Comparison of ENCODE assay signal across 9 mouse cellular contexts in the genomic region with DNA sequence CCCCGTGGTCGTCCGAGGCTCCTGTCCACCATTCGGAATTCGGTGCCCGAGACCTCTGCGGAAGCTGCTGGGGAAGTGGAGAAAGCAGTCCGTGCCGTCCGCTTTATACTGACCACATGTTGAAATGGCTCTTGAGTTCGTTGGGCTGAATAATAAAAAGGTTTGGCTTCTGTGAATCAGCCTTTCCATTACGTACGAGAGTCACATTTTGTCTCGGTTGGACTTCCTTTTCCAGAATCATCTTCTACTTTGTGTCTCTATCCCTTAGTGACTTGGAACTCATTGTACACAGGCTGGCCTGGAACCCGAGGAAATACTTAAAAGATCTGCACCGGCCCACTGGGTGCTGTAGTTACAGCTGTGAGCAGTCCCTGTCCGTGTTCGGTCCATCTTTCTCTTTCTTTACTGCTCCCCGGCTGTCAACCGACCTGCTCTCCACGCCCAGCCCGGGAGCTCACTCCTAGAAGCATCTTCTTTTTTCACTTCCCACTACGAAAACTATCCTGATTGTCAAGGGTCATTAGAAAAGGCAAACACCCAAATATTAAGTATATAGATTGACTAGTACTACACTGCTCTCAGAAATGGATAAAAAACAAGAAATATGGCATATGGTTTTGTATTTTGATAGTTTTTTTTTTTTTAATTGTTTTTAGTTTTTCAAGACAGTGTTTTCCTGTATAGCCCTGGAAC. TPM values are rescaled to one million over a fixed set of nuclear protein-coding genes. Genes with fewer than 3 reads are reported as not detected.
DNase-seq lines count a peak whose midpoint lies in the region; ATAC-seq and TF ChIP-seq lines count a peak whose summit lies in the region.
"Had no signal": no experiment of that assay in that cellular context is flagged by ENCODE, and none has a peak within 500 bp of the region (broad histone marks: within the 10 kb centered on the region; RNA-seq: fewer than 3 reads in every experiment).

No protein-coding gene starts in this region.

- peak overlapping the region; percentile 76 to 85 for H3K4me3 ChIP-seq in ES-E14 (ENCODE audit: insufficient read depth in 1 of 2, low read depth in 1 of 2, low read length in 2 of 2, poor library complexity in 1 of 2, severe bottlenecking in 1 of 2)
- peak overlapping the region; percentile 96 for H3K4me3 ChIP-seq in liver, embryonic 13.5 days (replicated peaks)
- H3K4me3 ChIP-seq in stomach, embryonic 16.5 days (replicated peaks; ENCODE audit: low read length) = peak overlapping the region; percentile 98

- WGBS in liver, embryonic 13.5 days (ENCODE audit: insufficient replicate concordance) = under 1% methylated on average over 23 of the region's 23 CpGs
- under 1% methylated on average over 23 of the region's 23 CpGs for WGBS in stomach, embryonic 16.5 days

- peak overlapping the region; percentile 87 for H3K27ac ChIP-seq in ES-E14 (ENCODE audit: insufficient read depth, low read depth, low read length, poor library complexity, severe bottlenecking)
- H3K27ac ChIP-seq in liver, embryonic 13.5 days = peak overlapping the region; percentile 90
- peak overlapping the region; percentile 85 for H3K27ac ChIP-seq in stomach, embryonic 16.5 days (ENCODE audit: low read length)

- peak; percentile 7; the same call in 1 of the 2 replicates for ATAC-seq in frontal cortex, adult (ENCODE audit: low TSS enrichment)
- no peak for ATAC-seq in liver, embryonic 13.5 days (ENCODE audit: low read depth)
- ATAC-seq in stomach, embryonic 16.5 days (ENCODE audit: insufficient read depth, low FRiP score) = no peak

- no peaks in the 10 kb centered on the region for H3K27me3 ChIP-seq in liver, embryonic 13.5 days
- no peaks in the 10 kb centered on the region for H3K27me3 ChIP-seq in stomach, embryonic 16.5 days (ENCODE audit: control insufficient read depth, insufficient read depth, low read length)

- H3K36me3 ChIP-seq in ES-E14 (ENCODE audit: control insufficient read depth, insufficient read depth, low read length, poor library complexity, severe bottlenecking) = peaks cover 31% of the 10 kb centered on the region
- peaks cover 41% of the 10 kb centered on the region for H3K36me3 ChIP-seq in liver, embryonic 13.5 days
- peaks cover 25% of the 10 kb centered on the region for H3K36me3 ChIP-seq in stomach, embryonic 16.5 days (ENCODE audit: control insufficient read depth, insufficient read depth, low read length)

- peak overlapping the region; percentile 93 for H3K9ac ChIP-seq in ES-E14 (ENCODE audit: insufficient read depth, low read depth, low read length, poor library complexity, severe bottlenecking)
- H3K9ac ChIP-seq in liver, embryonic 13.5 days = peak overlapping the region; percentile 95
- peak overlapping the region; percentile 77 for H3K9ac ChIP-seq in stomach, embryonic 16.5 days (ENCODE audit: low read length)

- no peaks in the 10 kb centered on the region for H3K9me3 ChIP-seq in ES-E14 (ENCODE audit: control insufficient read depth, insufficient read depth, low read depth, low read length)
- H3K9me3 ChIP-seq in liver, embryonic 13.5 days (replicated peaks) = no peaks in the 10 kb centered on the region
- H3K9me3 ChIP-seq in stomach, embryonic 16.5 days (replicated peaks; ENCODE audit: control insufficient read depth, low read length) = no peaks in the 10 kb centered on the region

- peaks cover 1 to 12% of the 10 kb centered on the region in 2 experiments; a peak in 2 of 4 replicates for H3K4me1 ChIP-seq in ES-E14 (ENCODE audit: control insufficient read depth in 2 of 2, insufficient read depth in 2 of 2, low read length in 2 of 2, poor library complexity in 1 of 2)
- H3K4me1 ChIP-seq in liver, embryonic 13.5 days (replicated peaks) = peaks cover 75% of the 10 kb centered on the region
- H3K4me1 ChIP-seq in stomach, embryonic 16.5 days (ENCODE audit: control insufficient read depth, insufficient read depth, low read length) = peaks cover 18% of the 10 kb centered on the region

- in situ Hi-C loops in ES-E14 (cut with MboI; ENCODE audit: low sequenced_read_pairs in 2 of 2, unreplicated experiment in 2 of 2) = no loop called here

- no peak for DNase-seq in frontal cortex, postnatal 10 days (ENCODE audit: low spot score in 2 of 2)
- no peak for DNase-seq in ES-E14 (ENCODE audit: low read depth, low spot score)
- peak; percentile 22 for DNase-seq in heart, postnatal 4 days
- peak; percentile 16 for DNase-seq in liver, embryonic 13.5 days
- DNase-seq in adrenal gland, postnatal 14 days = no peak
- DNase-seq in frontal cortex, postnatal 14 days (ENCODE audit: low spot score in 2 of 2) = no peak

- peak overlapping the region; percentile 93 for H3K4me2 ChIP-seq in liver, embryonic 13.5 days
- peak overlapping the region; percentile 87 for H3K4me2 ChIP-seq in stomach, embryonic 16.5 days (ENCODE audit: low read depth, low read length)

TF ChIP-seq in ES-E14, 5 proteins besides CTCF, POLR2A, EP300 and RAD21:
- no peak for TF ChIP-seq ZNF384 (IDR thresholded peaks at IDR 0.05; ENCODE audit: low read depth, low read length)
- TF ChIP-seq ZC3H11A (IDR thresholded peaks at IDR 0.05; ENCODE audit: borderline replicate concordance, low read depth, low read length) = no peak
- TF ChIP-seq HCFC1 (IDR thresholded peaks at IDR 0.05; ENCODE audit: borderline replicate concordance, insufficient read depth, low read length) = no peak
- TF ChIP-seq MAFK (IDR thresholded peaks at IDR 0.05; ENCODE audit: insufficient read depth, low read depth, low read length) = no peak
- no peak for TF ChIP-seq CHD2 (IDR thresholded peaks at IDR 0.05; ENCODE audit: low read depth, low read length)
TF ChIP-seq in ES-E14: peak in this region for 0.

RNA-seq across cellular contexts. Expression of a gene that starts 0.7 kb away (rescaled TPM):
- 904 and 977 TPM in 2 replicates for total RNA-seq in ES-E14 (2012; rRNA removed)
- 100 to 1,000 TPM; 353 to 365 TPM for total RNA-seq in heart, postnatal 4 days (2021)
- 403 and 453 TPM in 2 replicates for polyA plus RNA-seq in liver, embryonic 13.5 days (2015; fragmentation: Nextera tagmentation; extraction: Ambion mirVana)
- polyA plus RNA-seq in stomach, embryonic 16.5 days (2015; fragmentation: Nextera tagmentation; extraction: Ambion mirVana) = 1,026 and 1,183 TPM in 2 replicates
- 449 and 479 TPM in 2 replicates for total RNA-seq in adrenal gland, postnatal 14 days (2021)

RNA-seq across cellular contexts. Expression of a gene that starts 7.7 kb away (rescaled TPM):
- total RNA-seq in ES-E14 (2012; rRNA removed) = 161 and 253 TPM in 2 replicates
- 100 to 1,000 TPM; 296 to 308 TPM for total RNA-seq in heart, postnatal 4 days (2021)
- 258 and 276 TPM in 2 replicates for polyA plus RNA-seq in liver, embryonic 13.5 days (2015; fragmentation: Nextera tagmentation; extraction: Ambion mirVana)
- 543 and 584 TPM in 2 replicates for polyA plus RNA-seq in stomach, embryonic 16.5 days (2015; fragmentation: Nextera tagmentation; extraction: Ambion mirVana)
- 268 and 310 TPM in 2 replicates for total RNA-seq in adrenal gland, postnatal 14 days (2021)

RNA-seq across cellular contexts. Expression of a gene that starts 22.8 kb away (rescaled TPM):
- total RNA-seq in ES-E14 (2012; rRNA removed) = not detected in 2 replicates
- under 1 TPM in 1 of 2 experiments, not detected in 1; 0.83 TPM for total RNA-seq in heart, postnatal 4 days (2021)
- 0.22 TPM in 1 of 2 replicates, not detected in the other for polyA plus RNA-seq in liver, embryonic 13.5 days (2015; fragmentation: Nextera tagmentation; extraction: Ambion mirVana)
- polyA plus RNA-seq in stomach, embryonic 16.5 days (2015; fragmentation: Nextera tagmentation; extraction: Ambion mirVana) = 2.9 TPM in 1 of 2 replicates, not detected in the other
- total RNA-seq in adrenal gland, postnatal 14 days (2021) = 0.48 TPM in 1 of 2 replicates, not detected in the other
- total RNA-seq: layer of hippocampus, postnatal 10 days had no signal

RNA-seq across cellular contexts. Expression of a gene that starts 24.2 kb away (rescaled TPM):
- total RNA-seq in ES-E14 (2012; rRNA removed) = 18.9 and 20.2 TPM in 2 replicates
- 10 to 100 TPM; 76.5 to 82.6 TPM for total RNA-seq in heart, postnatal 4 days (2021)
- polyA plus RNA-seq in liver, embryonic 13.5 days (2015; fragmentation: Nextera tagmentation; extraction: Ambion mirVana) = 45.7 and 46.9 TPM in 2 replicates
- 152 and 171 TPM in 2 replicates for polyA plus RNA-seq in stomach, embryonic 16.5 days (2015; fragmentation: Nextera tagmentation; extraction: Ambion mirVana)
- 52.6 and 67.9 TPM in 2 replicates for total RNA-seq in adrenal gland, postnatal 14 days (2021)

RNA-seq across cellular contexts. Expression of a gene that starts 24.4 kb away (rescaled TPM):
- 300 and 397 TPM in 2 replicates for total RNA-seq in ES-E14 (2012; rRNA removed)
- 100 to 1,000 TPM; 134 TPM for total RNA-seq in heart, postnatal 4 days (2021)
- 379 and 416 TPM in 2 replicates for polyA plus RNA-seq in liver, embryonic 13.5 days (2015; fragmentation: Nextera tagmentation; extraction: Ambion mirVana)
- 37.0 and 55.5 TPM in 2 replicates for polyA plus RNA-seq in stomach, embryonic 16.5 days (2015; fragmentation: Nextera tagmentation; extraction: Ambion mirVana)
- total RNA-seq in adrenal gland, postnatal 14 days (2021) = 120 and 128 TPM in 2 replicates

Comparison
In these comparisons a context has a peak if more than half of its experiments do, and no peak if none do; other contexts are left out.
1. DNase-seq: peak in heart, postnatal 4 days (single experiment) and liver, embryonic 13.5 days (single experiment); none in frontal cortex, postnatal 10 days (0 of 2), ES-E14 (single experiment), adrenal gland, postnatal 14 days (single experiment) and frontal cortex, postnatal 14 days (0 of 2).
2. Peak in every context shown above with its lines, with median percentiles within 50 percentile points of each other: H3K27ac ChIP-seq, H3K4me3 ChIP-seq and H3K9ac ChIP-seq.